Mouse (Mus musculus) embryonic facial prominence, embryonic 15.5 days (tissue): ENCODE measurements around the gene Mtcl1. TPM values are rescaled to one million over a fixed set of nuclear protein-coding genes. Genes with fewer than 3 reads are reported as not detected.

Experiments used
- ATAC-seq: fragments of 200-750 bp; cut with Nextera tagmentation; 2 replicates; pipeline ENCODE4 v1.8.0; 2017; ENCODE audit warnings: low read depth, moderate TSS enrichment; ENCODE audit not compliant: insufficient number of reproducible peaks, low FRiP score, low TSS enrichment
- H3K27ac ChIP-seq: fragments of 300-500 bp; sonication (generic); replicated peaks from 2 replicates; pipeline ENCODE4 v1.5.1; 2015; ENCODE audit warnings: mild to moderate bottlenecking, inconsistent platforms
- H3K27me3 ChIP-seq: fragments of 300-500 bp; sonication (generic); 2 replicates; pipeline ENCODE4 v1.6.1; 2015; ENCODE audit warnings: inconsistent platforms
- H3K36me3 ChIP-seq: fragments of 300-500 bp; sonication (generic); 2 replicates; pipeline ENCODE4 v1.6.1; 2015; ENCODE audit warnings: mild to moderate bottlenecking, inconsistent platforms
- H3K4me1 ChIP-seq: fragments of 300-500 bp; sonication (generic); 2 replicates; pipeline ENCODE4 v1.6.1; 2015; ENCODE audit warnings: inconsistent platforms
- H3K4me2 ChIP-seq: fragments of 300-500 bp; sonication (generic); replicated peaks from 2 replicates; pipeline ENCODE4 v1.6.1; 2015; ENCODE audit warnings: mild to moderate bottlenecking, inconsistent platforms
- H3K4me3 ChIP-seq: fragments of 300-500 bp; sonication (generic); replicated peaks from 2 replicates; pipeline ENCODE4 v1.5.1; 2015; ENCODE audit warnings: mild to moderate bottlenecking, inconsistent platforms
- H3K9ac ChIP-seq: fragments of 300-500 bp; sonication (generic); 2 replicates; pipeline ENCODE4 v1.6.1; 2015; ENCODE audit warnings: inconsistent platforms
- H3K9me3 ChIP-seq: fragments of 300-500 bp; sonication (generic); replicated peaks from 2 replicates; pipeline ENCODE4 v1.6.1; 2016; ENCODE audit warnings: inconsistent platforms
- WGBS: fragments of 180-500 bp; shearing (Covaris S2); methylation state at CpG from one replicate; pipeline ENCODE4 v1.1.7; 2015; 5-methylcytosine and 5-hydroxymethylcytosine counted together
- polyA plus RNA-seq: library from polyadenylated mRNA; unstranded; fragments of >200 nt; fragmentation: Nextera tagmentation; extraction: Ambion mirVana; gene quantifications from 2 replicates; pipeline ENCODE4 v1.2.1, GENCODE M21; 2015

The Mtcl1 gene
- polyA plus RNA-seq, 1 experiment from 2014 or later: 5.8 TPM

DNA sequence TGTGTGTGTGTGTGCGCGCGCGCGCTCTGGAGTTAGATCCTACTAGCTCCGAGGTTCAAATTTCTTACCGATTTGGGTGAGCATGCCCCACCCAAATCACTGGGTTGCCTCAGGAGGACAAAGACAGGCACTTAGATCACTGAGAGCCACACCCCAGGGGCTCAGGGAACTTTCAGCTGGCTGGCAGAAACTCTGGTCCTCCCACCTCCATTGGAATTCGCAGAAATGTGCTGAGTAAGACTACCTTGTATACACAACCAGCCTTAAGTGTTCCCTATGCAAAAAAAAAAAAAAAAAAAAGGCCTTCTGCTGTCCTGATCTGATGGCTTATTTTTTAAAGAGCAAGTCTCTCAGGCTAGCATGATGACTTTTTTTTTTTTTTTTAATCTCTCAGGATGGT lies 30.1 kb downstream of the Mtcl1 start:
- Histone ChIP-seq H3K9me3 (no peaks in the 10 kb centered on the region), H3K36me3 (no peaks in the 10 kb centered on the region; the same call in 1 of the 2 replicates), H3K27me3 (no peaks in the 10 kb centered on the region), H3K4me3 (no peak overlapping the region), H3K9ac (no peak overlapping the region), H3K27ac (no peak overlapping the region), H3K4me1 (no peaks in the 10 kb centered on the region), H3K4me2 (no peak overlapping the region)
- whole genome bisulfite sequencing: 38% methylated on average over 8 of the region's 8 CpGs
- ATAC-seq: 0 out of 2 replicates have a peak, but pooled peaks have one; percentile 51

DNA sequence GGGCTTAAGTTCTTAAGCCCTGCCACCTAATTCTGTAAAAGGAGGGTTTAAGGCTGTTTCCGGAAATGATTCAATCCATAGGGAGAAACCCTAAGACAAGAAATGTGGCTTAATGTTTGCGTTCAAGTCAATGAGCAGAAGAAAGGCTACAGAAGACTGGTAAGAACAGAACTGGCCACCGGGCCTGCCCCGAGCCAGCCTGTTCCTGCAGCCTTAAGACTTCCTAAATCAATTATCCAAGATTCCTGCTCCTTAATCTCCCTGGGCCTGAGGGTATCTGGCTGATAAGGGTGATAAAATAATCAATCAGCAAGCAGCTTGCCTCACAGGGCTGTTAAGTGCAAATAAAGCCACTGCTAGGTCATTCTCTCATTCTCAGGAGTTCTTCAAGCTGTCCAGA lies 31.8 kb downstream of the Mtcl1 start:
- Histone ChIP-seq H3K9ac (no peak overlapping the region), H3K27ac (no peak overlapping the region), H3K4me1 (no peaks in the 10 kb centered on the region), H3K36me3 (no peaks in the 10 kb centered on the region), H3K4me2 (no peak overlapping the region), H3K4me3 (no peak overlapping the region), H3K27me3 (no peaks in the 10 kb centered on the region), H3K9me3 (no peaks in the 10 kb centered on the region)
- WGBS: 53% methylated on average over 4 of the region's 4 CpGs
- no peak for ATAC-seq

DNA sequence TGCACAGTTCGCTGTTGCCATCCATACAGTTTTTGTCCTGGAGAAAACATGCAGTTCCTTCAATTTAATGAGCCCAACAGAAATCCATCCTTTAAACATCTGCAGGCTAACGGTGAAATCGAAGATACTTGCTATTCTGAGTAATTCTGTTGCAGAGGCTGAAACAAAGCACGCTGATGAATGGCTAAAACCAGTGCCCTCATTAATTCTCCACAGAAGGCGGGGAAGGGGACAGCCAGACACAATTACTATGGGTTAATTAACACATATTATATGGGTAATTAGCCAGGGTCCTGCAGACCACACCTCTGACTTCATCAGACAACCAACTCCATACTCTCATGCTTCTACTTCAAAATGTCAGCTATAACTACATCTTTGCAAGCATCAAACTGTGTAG lies 32.2 kb downstream of the Mtcl1 start:
- Histone ChIP-seq H3K36me3 (no peaks in the 10 kb centered on the region), H3K4me1 (peaks cover 4% of the 10 kb centered on the region; the same call in 1 of the 2 replicates), H3K9ac (no peak overlapping the region), H3K4me3 (no peak overlapping the region), H3K9me3 (no peaks in the 10 kb centered on the region), H3K27ac (no peak overlapping the region), H3K27me3 (no peaks in the 10 kb centered on the region), H3K4me2 (no peak overlapping the region)
- 65% methylated on average over 5 of the region's 5 CpGs for whole genome bisulfite sequencing
- no peak for ATAC-seq

DNA sequence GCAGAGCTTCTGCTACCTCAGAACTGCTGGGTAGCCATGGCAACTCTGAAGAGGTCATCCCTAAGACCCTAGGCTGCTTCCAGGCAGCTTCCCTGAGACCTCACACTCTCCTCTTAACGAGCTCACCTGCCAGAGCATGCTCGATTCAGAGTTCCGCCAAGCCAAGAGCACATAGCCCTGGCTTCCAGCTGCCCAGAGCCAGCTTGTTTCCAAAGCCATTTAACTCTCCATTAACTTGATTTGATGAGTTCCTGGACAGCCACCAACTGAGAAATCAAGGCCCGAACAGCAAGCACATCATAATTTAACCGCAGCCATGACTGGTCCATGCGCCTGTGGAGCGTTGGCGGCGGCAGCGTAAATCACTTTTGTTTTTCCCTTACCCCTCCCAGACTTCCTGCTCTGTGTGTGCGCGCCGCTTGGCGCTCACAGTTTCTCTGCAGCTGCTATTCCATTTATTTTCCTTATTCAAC lies 32.7 kb downstream of the Mtcl1 start:
- Histone ChIP-seq H3K9me3 (no peaks in the 10 kb centered on the region), H3K36me3 (no peaks in the 10 kb centered on the region), H3K27me3 (no peaks in the 10 kb centered on the region), H3K27ac (no peak overlapping the region), H3K4me3 (no peak overlapping the region), H3K4me1 (peaks cover 8% of the 10 kb centered on the region), H3K4me2 (no peak overlapping the region; the same call in 1 of the 2 replicates), H3K9ac (no peak overlapping the region)
- WGBS: 64% methylated on average over 14 of the region's 14 CpGs
- no peak for ATAC-seq

DNA sequence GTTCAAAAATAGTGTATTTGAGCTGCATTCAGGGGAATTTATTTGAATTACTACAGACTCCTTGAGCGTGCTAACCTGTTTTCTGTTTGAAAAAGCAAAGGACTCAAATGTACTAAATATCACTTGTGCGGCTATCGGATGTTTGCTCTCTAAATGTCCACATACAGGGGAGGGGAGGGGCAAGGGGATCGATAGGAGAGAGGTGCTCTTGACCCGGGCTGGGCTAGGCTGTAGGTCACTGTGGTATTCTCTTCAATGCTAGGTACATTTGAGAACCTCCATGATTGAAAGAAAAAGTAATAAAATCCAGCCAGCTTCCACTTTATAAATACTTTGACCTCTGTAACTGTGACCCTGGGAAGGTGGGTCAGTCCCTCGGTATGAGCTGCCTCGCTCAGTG lies 33.1 kb downstream of the Mtcl1 start:
- Histone ChIP-seq H3K4me1 (peaks cover 9% of the 10 kb centered on the region), H3K4me3 (no peak overlapping the region), H3K36me3 (no peaks in the 10 kb centered on the region), H3K9me3 (no peaks in the 10 kb centered on the region), H3K9ac (no peak overlapping the region), H3K4me2 (no peak overlapping the region; the same call in 1 of the 2 replicates), H3K27me3 (no peaks in the 10 kb centered on the region), H3K27ac (no peak overlapping the region)
- WGBS: 69% methylated on average over 7 of the region's 7 CpGs
- no peak for ATAC-seq

DNA sequence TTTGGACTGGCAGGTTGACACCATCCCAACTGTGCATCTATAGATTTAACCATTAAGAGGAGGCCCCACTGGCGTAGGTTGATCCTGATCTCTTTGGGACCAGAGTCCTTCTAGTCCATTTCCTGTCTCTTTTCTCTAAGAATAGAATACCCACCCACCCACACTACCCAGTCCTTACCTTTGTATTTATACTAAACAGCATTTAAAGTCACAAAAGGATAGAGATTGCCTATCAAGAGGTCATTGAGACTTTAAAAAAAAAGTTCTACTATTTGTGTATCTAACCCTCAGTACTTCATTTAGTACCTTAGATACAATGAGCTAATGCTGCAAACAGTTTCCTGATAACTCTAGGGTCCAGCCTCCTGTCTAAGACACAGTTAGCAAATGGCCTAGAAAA lies 35.2 kb downstream of the Mtcl1 start:
- Histone ChIP-seq H3K4me2 (no peak overlapping the region), H3K9ac (no peak overlapping the region), H3K9me3 (no peaks in the 10 kb centered on the region), H3K36me3 (no peaks in the 10 kb centered on the region), H3K27ac (no peak overlapping the region), H3K4me3 (no peak overlapping the region), H3K4me1 (peaks cover 10% of the 10 kb centered on the region), H3K27me3 (no peaks in the 10 kb centered on the region)
- 96% methylated on average over 1 of the region's 1 CpGs for WGBS
- no peak for ATAC-seq

DNA sequence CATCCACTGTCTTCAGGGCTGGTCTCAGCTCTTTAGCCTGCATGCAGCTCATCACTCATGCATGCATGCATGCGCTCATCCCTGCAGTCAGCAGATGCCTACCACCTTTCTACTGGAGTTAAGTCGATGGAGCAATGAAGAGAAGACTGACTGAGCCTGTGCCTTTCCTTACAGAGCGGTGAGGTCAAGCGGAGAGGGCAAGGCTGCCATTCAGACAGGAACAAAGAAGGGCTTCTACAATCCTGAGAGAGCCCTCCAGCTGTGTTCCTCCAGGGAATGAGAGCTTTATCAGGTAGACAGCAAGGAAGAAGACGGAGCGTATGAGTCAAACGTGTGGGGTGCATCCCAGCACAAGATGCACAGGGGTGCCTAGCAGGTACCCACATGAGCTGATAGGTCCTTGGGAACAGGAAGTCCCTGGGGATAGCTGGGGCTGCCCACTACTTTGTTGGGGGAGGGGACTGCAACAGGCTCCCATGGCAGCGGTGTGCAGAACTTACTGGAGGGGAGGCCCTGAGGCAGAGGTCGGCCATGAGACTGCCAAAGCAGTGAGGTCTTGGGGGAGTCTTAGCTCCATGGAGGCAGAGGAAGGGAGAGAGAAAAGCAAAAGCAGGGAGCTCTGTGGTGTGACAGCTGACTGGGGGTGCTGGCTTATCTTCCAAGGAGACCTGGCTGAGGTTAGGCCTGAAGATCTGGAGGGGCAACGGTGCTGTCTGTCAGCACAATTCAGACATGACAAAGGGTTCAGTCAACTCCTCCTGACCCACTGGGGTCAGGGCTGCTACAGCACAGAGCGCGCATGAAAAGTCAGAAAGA lies 37.2 kb downstream of the Mtcl1 start:
- Histone ChIP-seq H3K4me3 (no peak overlapping the region), H3K9me3 (no peaks in the 10 kb centered on the region), H3K9ac (no peak overlapping the region), H3K36me3 (no peaks in the 10 kb centered on the region), H3K4me1 (peaks cover 16% of the 10 kb centered on the region), H3K27me3 (no peaks in the 10 kb centered on the region), H3K27ac (no peak overlapping the region), H3K4me2 (no peak overlapping the region)
- WGBS: 47% methylated on average over 12 of the region's 12 CpGs
- ATAC-seq: no peak

DNA sequence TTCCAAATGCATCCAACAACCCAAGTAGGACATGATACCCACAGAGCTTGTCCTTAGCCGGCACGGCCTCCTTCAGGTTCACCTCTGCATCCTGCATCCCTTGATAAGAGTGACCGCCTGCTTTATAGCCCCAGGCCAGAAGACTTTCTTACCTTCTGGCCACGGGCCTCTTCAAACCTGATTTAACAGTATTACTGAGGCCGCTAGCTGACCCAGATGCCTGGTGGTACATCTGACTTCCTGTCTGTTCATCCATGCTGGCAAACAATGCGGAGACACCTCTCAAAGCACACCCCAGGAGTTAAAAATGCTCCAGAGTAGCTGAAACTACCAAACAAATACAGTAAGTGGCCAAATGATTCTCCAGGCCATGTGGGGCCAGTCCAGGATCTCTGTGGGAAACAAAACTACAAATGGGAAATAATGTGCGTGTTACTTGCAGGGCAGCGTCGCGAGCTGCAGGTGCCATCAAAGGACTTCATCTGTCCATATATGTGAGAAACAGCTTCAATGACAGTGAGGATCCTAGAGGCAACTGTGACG lies 38.6 kb downstream of the Mtcl1 start:
- no peaks in the 10 kb centered on the region for H3K36me3 ChIP-seq
- H3K4me1 ChIP-seq: peaks cover 16% of the 10 kb centered on the region
- H3K9me3 ChIP-seq: no peaks in the 10 kb centered on the region
- H3K4me3 ChIP-seq: no peak overlapping the region
- no peak overlapping the region for H3K27ac ChIP-seq
- H3K9ac ChIP-seq: no peak overlapping the region
- H3K27me3 ChIP-seq: no peaks in the 10 kb centered on the region
- ATAC-seq: no peak
- no peak overlapping the region for H3K4me2 ChIP-seq
- WGBS: 86% methylated on average over 11 of the region's 11 CpGs

DNA sequence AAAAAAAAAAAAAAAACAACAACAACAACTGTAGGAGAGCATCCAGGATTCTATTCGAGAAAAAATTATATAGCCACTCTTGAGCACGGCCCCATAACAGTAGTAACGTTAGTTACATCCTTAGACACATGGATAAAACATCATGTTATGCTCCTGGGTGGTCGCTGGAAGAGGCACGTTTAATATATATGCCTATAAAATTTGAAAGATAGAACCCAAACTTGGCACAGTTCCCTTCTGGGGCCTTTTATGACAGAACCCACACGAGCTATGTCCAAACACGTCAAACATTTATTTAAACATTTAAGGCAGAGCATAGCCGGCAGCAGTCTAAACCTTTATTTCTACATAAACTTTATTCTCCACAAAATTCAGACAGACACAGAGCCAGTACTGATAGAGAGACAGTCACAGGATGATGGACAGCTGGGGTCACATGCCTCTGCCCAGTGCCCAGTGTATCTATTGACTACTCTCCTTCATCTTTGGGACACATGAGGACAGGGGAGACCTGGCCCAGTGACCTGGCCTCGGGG lies 40.4 kb downstream of the Mtcl1 start:
- Histone ChIP-seq H3K27ac (no peak overlapping the region), H3K9me3 (no peaks in the 10 kb centered on the region), H3K27me3 (no peaks in the 10 kb centered on the region), H3K4me2 (no peak overlapping the region), H3K9ac (no peak overlapping the region), H3K4me1 (peaks cover 29% of the 10 kb centered on the region), H3K36me3 (no peaks in the 10 kb centered on the region), H3K4me3 (no peak overlapping the region)
- no peak for ATAC-seq
- 50% methylated on average over 9 of the region's 9 CpGs for WGBS

DNA sequence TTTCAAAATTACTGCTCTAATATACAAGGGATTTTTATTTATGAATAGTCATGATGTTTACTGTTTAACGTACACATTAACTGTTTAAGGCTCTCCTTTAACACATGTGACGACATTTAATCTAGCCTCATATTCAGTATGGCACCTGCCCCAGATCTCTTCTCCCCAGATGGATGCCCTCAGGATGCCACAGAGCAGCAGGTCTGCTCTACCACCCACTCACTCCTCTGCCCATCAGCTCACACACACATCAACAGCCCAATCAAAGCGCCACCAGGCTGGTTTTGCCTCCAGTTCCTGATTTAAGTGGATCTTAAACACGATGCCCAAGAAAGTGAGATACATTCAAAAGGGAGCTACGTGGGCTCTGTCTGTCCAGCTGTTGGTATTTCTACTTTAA lies 41.1 kb downstream of the Mtcl1 start:
- Histone ChIP-seq H3K4me1 (peaks cover 29% of the 10 kb centered on the region), H3K27ac (no peak overlapping the region), H3K4me3 (no peak overlapping the region), H3K9me3 (no peaks in the 10 kb centered on the region), H3K9ac (no peak overlapping the region), H3K36me3 (no peaks in the 10 kb centered on the region), H3K4me2 (no peak overlapping the region), H3K27me3 (no peaks in the 10 kb centered on the region)
- 86% methylated on average over 5 of the region's 5 CpGs for WGBS
- no peak for ATAC-seq

DNA sequence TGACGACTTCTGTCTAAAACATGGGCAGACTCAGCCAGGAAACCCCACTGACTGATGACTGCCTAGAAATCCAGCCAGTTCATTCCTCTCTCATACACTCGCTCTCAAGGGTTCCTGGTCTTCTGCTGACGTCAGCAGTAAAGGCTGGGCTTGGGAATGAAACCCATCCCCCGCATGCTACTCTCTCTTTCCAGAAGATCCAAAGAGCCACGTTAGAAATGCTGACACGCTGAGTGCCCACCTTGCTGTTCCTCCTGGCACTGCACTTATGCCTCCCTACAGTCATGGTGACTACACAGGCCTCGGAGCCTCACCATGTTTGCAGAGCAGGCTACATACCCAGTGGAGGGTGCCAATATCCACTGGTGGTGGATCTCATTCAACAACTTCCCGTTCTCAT lies 41.7 kb downstream of the Mtcl1 start:
- 66% methylated on average over 8 of the region's 8 CpGs for WGBS
- no peak for ATAC-seq
- Histone ChIP-seq H3K4me1 (peaks cover 29% of the 10 kb centered on the region), H3K27ac (no peak overlapping the region), H3K4me2 (no peak overlapping the region), H3K9me3 (no peaks in the 10 kb centered on the region), H3K27me3 (no peaks in the 10 kb centered on the region), H3K36me3 (no peaks in the 10 kb centered on the region), H3K9ac (no peak overlapping the region), H3K4me3 (no peak overlapping the region)
